Mouse (Mus musculus): ENCODE measurements around the gene Klhdc4. TPM values are rescaled to one million over a fixed set of nuclear protein-coding genes. Genes with fewer than 3 reads are reported as not detected.

Klhdc4 gene
- 8.1 and 11.5 TPM in 2 replicates for polyA plus RNA-seq (2012; rRNA removed; ENCODE audit: low replicate concordance)

DNA sequence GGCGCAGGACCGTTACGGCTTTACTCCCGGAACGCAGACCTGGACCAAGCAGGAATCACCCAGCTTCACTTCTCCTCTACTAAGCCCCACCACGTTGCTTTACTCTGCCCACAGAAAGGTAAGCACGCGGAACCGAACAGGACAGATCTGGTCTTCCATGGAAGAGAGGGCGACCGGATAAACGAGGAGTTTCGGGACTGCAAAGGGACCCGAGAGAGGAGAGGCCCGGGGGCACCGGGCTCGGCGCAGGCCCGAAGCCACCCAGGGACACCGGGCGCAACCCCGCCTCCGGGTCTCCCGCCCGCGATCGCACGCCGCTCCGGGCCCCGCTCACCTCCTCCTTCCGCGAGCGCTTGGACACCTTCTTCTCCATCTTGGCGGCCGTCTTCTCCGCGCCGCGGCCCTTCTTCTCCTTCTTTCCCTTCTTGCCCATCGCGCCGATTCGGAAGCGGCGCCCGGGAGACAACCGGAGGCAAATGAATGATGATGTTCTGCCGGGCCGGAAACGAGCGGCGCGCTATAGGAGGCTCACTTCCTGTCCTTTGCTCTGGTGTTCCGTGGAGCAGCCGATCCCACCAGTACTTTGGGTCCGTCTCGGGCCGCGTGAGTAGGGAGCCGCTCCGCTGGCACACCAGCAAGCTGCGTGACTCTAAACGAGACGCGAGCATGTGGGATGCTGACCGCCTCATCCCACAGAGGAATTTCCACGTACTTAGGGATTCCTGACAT, at the start of gene Klhdc4:
Gene Klhdc4, minus strand, starts transcription at position 522 of the 729 bp plus-strand sequence.

Other genes with a start within 250 kb of the Klhdc4 start
- 56.1 and 70.4 TPM in 2 replicates for gene Map1lc3b, start 239.2 kb downstream of the Klhdc4 start, polyA plus RNA-seq (2012; rRNA removed; ENCODE audit: low replicate concordance)
- 14.3 and 22.5 TPM in 2 replicates for gene Zcchc14, start 176.7 kb downstream of the Klhdc4 start, polyA plus RNA-seq (2012; rRNA removed; ENCODE audit: low replicate concordance)
- 0.47 and 0.57 TPM in 2 replicates for gene Jph3, start 99.9 kb downstream of the Klhdc4 start, polyA plus RNA-seq (2012; rRNA removed; ENCODE audit: low replicate concordance)
- 8.0 and 13.5 TPM in 2 replicates for gene Slc7a5, start 78.1 kb upstream of the Klhdc4 start, polyA plus RNA-seq (2012; rRNA removed; ENCODE audit: low replicate concordance)
- 0.11 and 0.39 TPM in 2 replicates for gene Car5a, start 115.3 kb upstream of the Klhdc4 start, polyA plus RNA-seq (2012; rRNA removed; ENCODE audit: low replicate concordance)
- 30.8 and 32.2 TPM in 2 replicates for gene Banp, start 120.2 kb upstream of the Klhdc4 start, polyA plus RNA-seq (2012; rRNA removed; ENCODE audit: low replicate concordance)

Measured in duodenum, adult 2 months (tissue).